Mouse (Mus musculus) forebrain, embryonic 14.5 days (tissue): ENCODE data around the gene Adprh. TPM values are rescaled to one million over a fixed set of nuclear protein-coding genes. Genes with fewer than 3 reads are reported as not detected.
A peak's percentile ranks its signal among the peaks of the same experiment; 100 is the strongest.

Experiments used
- ATAC-seq: fragments of 200-750 bp; cut with Nextera tagmentation; 2 replicates; pipeline ENCODE4 v1.8.0; 2017; ENCODE audit warnings: mild to moderate bottlenecking, moderate library complexity
- DNase-seq: peaks from one replicate; pipeline ENCODE4 v3.0.0-alpha.2; 2015; ENCODE audit warnings: low spot score
- H3K27ac ChIP-seq: fragments of 300-500 bp; sonication (generic); 2 replicates; pipeline ENCODE4 v1.5.1; 2014; ENCODE audit warnings: low read depth, mild to moderate bottlenecking, control low read depth, low read length, moderate library complexity
- H3K27me3 ChIP-seq: fragments of 300-500 bp; sonication (generic); replicated peaks from 2 replicates; pipeline ENCODE4 v1.6.1; 2014; ENCODE audit warnings: low read length, control low read depth, mixed read lengths; ENCODE audit not compliant: control insufficient read depth, insufficient read depth
- H3K36me3 ChIP-seq: fragments of 300-500 bp; sonication (generic); 2 replicates; pipeline ENCODE4 v1.6.1; 2014; ENCODE audit warnings: low read length, control low read depth; ENCODE audit not compliant: control insufficient read depth, insufficient read depth
- H3K4me1 ChIP-seq: fragments of 300-500 bp; sonication (generic); 2 replicates; pipeline ENCODE4 v1.6.1; 2014; ENCODE audit warnings: antibody characterized with exemption, low read length, control low read depth; ENCODE audit not compliant: control insufficient read depth, insufficient read depth
- H3K4me2 ChIP-seq: fragments of 300-500 bp; sonication (generic); 2 replicates; pipeline ENCODE4 v1.6.1; 2014; ENCODE audit warnings: mild to moderate bottlenecking, control low read depth, low read length
- H3K4me3 ChIP-seq: fragments of 300-500 bp; sonication (generic); 2 replicates; pipeline ENCODE4 v1.5.1; 2014; ENCODE audit warnings: low read depth, low read length, control low read depth
- H3K9ac ChIP-seq: fragments of 300-500 bp; sonication (generic); 2 replicates; pipeline ENCODE4 v1.6.1; 2014; ENCODE audit warnings: mild to moderate bottlenecking, low read length, control low read depth, moderate library complexity
- H3K9me3 ChIP-seq: fragments of 300-500 bp; sonication (generic); replicated peaks from 2 replicates; pipeline ENCODE4 v1.6.1; 2016; ENCODE audit warnings: low read length, control low read depth, mixed read lengths; ENCODE audit not compliant: control insufficient read depth
- WGBS: fragments of 180-500 bp; shearing (Covaris S2); extraction: QIAGEN DNeasy Blood & Tissue Kit; methylation state at CpG from one replicate; pipeline ENCODE4 v1.1.7; 2014; 5-methylcytosine and 5-hydroxymethylcytosine counted together
- polyA plus RNA-seq: library from polyadenylated mRNA; unstranded; fragments of >200 nt; fragmentation: Nextera tagmentation; extraction: Ambion mirVana; gene quantifications from 2 replicates; pipeline ENCODE4 v1.2.1, GENCODE M21; 2014

The Adprh gene
- polyA plus RNA-seq, 1 experiment from 2014 or later: 124 TPM

- no peak for DNase-seq
- no peak overlapping the region for H3K4me3 ChIP-seq
- no peak overlapping the region for H3K27ac ChIP-seq
- H3K9me3 ChIP-seq: no peaks in the 10 kb centered on the region
- no peak for ATAC-seq
- H3K36me3 ChIP-seq: no peaks in the 10 kb centered on the region
- WGBS: 73% methylated on average over 6 of the region's 6 CpGs
- no peak overlapping the region for H3K4me2 ChIP-seq
- no peaks in the 10 kb centered on the region for H3K4me1 ChIP-seq
- H3K27me3 ChIP-seq: no peaks in the 10 kb centered on the region
- no peak overlapping the region for H3K9ac ChIP-seq
These were observed 6.2 kb upstream of the Adprh start for GRCm38 (mm10) chr16:38458600-38459280.

- Histone ChIP-seq H3K9ac (no peak overlapping the region), H3K9me3 (no peaks in the 10 kb centered on the region), H3K4me2 (no peak overlapping the region), H3K27me3 (no peaks in the 10 kb centered on the region), H3K36me3 (no peaks in the 10 kb centered on the region), H3K4me1 (no peaks in the 10 kb centered on the region), H3K27ac (no peak overlapping the region), H3K4me3 (no peak overlapping the region)
- ATAC-seq (no peak), DNase-seq (no peak)
- WGBS: 66% methylated on average over 11 of the region's 11 CpGs
These were observed 4.5 kb upstream of the Adprh start for GRCm38 (mm10) chr16:38456812-38457567.

GRCm38 (mm10) chr16:38455511-38456418 lies 3.3 kb upstream of the Adprh start, which contains the start of gene Cd80:
TSS of gene Cd80 (plus strand) at chr16:38455561.
- Histone ChIP-seq H3K9ac (no peak within 1 kb of the TSS), H3K27ac (no peak within 1 kb of the TSS), H3K4me1 (peaks cover 4% of the 10 kb centered on the region), H3K4me2 (no peak within 1 kb of the TSS), H3K9me3 (no peaks in the 10 kb centered on the region), H3K4me3 (no peak within 1 kb of the TSS), H3K27me3 (no peaks in the 10 kb centered on the region), H3K36me3 (no peaks in the 10 kb centered on the region)
- DNase-seq (no peak), ATAC-seq (no peak)
- 70% methylated on average over 17 of the region's 17 CpGs for WGBS

GRCm38 (mm10) chr16:38454533-38455254 lies 2.2 kb upstream of the Adprh start:
- Histone ChIP-seq H3K4me2 (no peak overlapping the region), H3K9ac (no peak overlapping the region), H3K9me3 (no peaks in the 10 kb centered on the region), H3K27ac (no peak overlapping the region), H3K36me3 (peaks cover 9% of the 10 kb centered on the region), H3K4me3 (no peak overlapping the region), H3K27me3 (no peaks in the 10 kb centered on the region), H3K4me1 (peaks cover 4% of the 10 kb centered on the region)
- ATAC-seq (no peak), DNase-seq (no peak)
- WGBS: 78% methylated on average over 11 of the region's 11 CpGs

GRCm38 (mm10) chr16:38453952-38454351 lies 1.4 kb upstream of the Adprh start:
- DNase-seq: no peak
- H3K4me3 ChIP-seq: no peak overlapping the region
- peaks cover 14% of the 10 kb centered on the region for H3K36me3 ChIP-seq
- peaks cover 4% of the 10 kb centered on the region for H3K4me1 ChIP-seq
- no peaks in the 10 kb centered on the region for H3K9me3 ChIP-seq
- no peaks in the 10 kb centered on the region for H3K27me3 ChIP-seq
- H3K27ac ChIP-seq: no peak overlapping the region
- no peak overlapping the region for H3K9ac ChIP-seq
- no peak for ATAC-seq
- no peak overlapping the region for H3K4me2 ChIP-seq
- 92% methylated on average over 4 of the region's 4 CpGs for WGBS

- H3K4me3 ChIP-seq: peak overlapping the region; percentile 76
- peaks cover 20% of the 10 kb centered on the region for H3K36me3 ChIP-seq
- no peak overlapping the region for H3K27ac ChIP-seq
- peaks cover 4% of the 10 kb centered on the region for H3K4me1 ChIP-seq
- ATAC-seq (no peak), DNase-seq (no peak)
- H3K9ac ChIP-seq: peak overlapping the region; percentile 97
- no peaks in the 10 kb centered on the region for H3K9me3 ChIP-seq
- H3K27me3 ChIP-seq: no peaks in the 10 kb centered on the region
- 23% methylated on average over 3 of the region's 3 CpGs for WGBS
- peak overlapping the region; percentile 57 for H3K4me2 ChIP-seq
These were observed 675 bp upstream of the Adprh start for GRCm38 (mm10) chr16:38453203-38453553.

GRCm38 (mm10) chr16:38451421-38452205 lies 890 bp downstream of the Adprh start:
- no peaks in the 10 kb centered on the region for H3K9me3 ChIP-seq
- H3K27me3 ChIP-seq: no peaks in the 10 kb centered on the region
- DNase-seq: peak; percentile 11
- H3K9ac ChIP-seq: peak overlapping the region; percentile 97
- H3K4me1 ChIP-seq: peaks cover 4% of the 10 kb centered on the region
- peak overlapping the region; percentile 76 for H3K4me3 ChIP-seq
- peak overlapping the region; percentile 57 for H3K4me2 ChIP-seq
- 41% methylated on average over 12 of the region's 12 CpGs for WGBS
- peaks cover 33% of the 10 kb centered on the region for H3K36me3 ChIP-seq
- ATAC-seq: no peak; the same call in 1 of the 2 replicates
- H3K27ac ChIP-seq: no peak overlapping the region

- 92% methylated on average over 7 of the region's 7 CpGs for WGBS
- DNase-seq (no peak), ATAC-seq (no peak)
- Histone ChIP-seq H3K9me3 (no peaks in the 10 kb centered on the region), H3K27me3 (no peaks in the 10 kb centered on the region), H3K36me3 (peaks cover 42% of the 10 kb centered on the region), H3K9ac (no peak overlapping the region), H3K4me1 (peaks cover 4% of the 10 kb centered on the region), H3K4me2 (no peak overlapping the region), H3K4me3 (no peak overlapping the region), H3K27ac (no peak overlapping the region)
These were observed 1.8 kb downstream of the Adprh start for GRCm38 (mm10) chr16:38450707-38451106.
